Mouse (Mus musculus): Measurements from ENCODE around the gene Spock1. TPM values are rescaled to one million over a fixed set of nuclear protein-coding genes. Genes with fewer than 3 reads are reported as not detected.

Spock1 gene
- total RNA-seq, 2 experiments from 2014 or later, result not detected

- ATAC-seq (ENCODE audit: poor library complexity, severe bottlenecking), result no peak
Observed at GRCm38 (mm10) chr13:57414716-57415115, 493.4 kb downstream of the Spock1 start.

- ATAC-seq (ENCODE audit: poor library complexity, severe bottlenecking), result no peak
Observed at GRCm38 (mm10) chr13:57407666-57408065, 500.5 kb downstream of the Spock1 start.

- ATAC-seq (ENCODE audit: poor library complexity, severe bottlenecking), result no peak
Observed at GRCm38 (mm10) chr13:57402386-57402785, 505.7 kb downstream of the Spock1 start.

GRCm38 (mm10) chr13:57372141-57372700, 535.9 kb downstream of the Spock1 start:
- ATAC-seq (ENCODE audit: poor library complexity, severe bottlenecking), result no peak

Other genes with a start within 250 kb of the Spock1 start
- 0.07 and 0.09 TPM in 2 replicates for gene Klhl3, start 205.3 kb upstream of the Spock1 start, total RNA-seq (2015)
- gene Klhl3, start 205.3 kb upstream of the Spock1 start, total RNA-seq (2017), result 0.11 and 0.12 TPM in 2 replicates
- gene Hnrnpa0, start 220.2 kb upstream of the Spock1 start, total RNA-seq (2015), result 68.3 and 78.2 TPM in 2 replicates
- 44.4 and 46.5 TPM in 2 replicates for gene Hnrnpa0, start 220.2 kb upstream of the Spock1 start, total RNA-seq (2017)
- gene Idnk, start 249.3 kb upstream of the Spock1 start, total RNA-seq (2015), result 52.9 and 53.8 TPM in 2 replicates
- 36.7 and 38.7 TPM in 2 replicates for gene Idnk, start 249.3 kb upstream of the Spock1 start, total RNA-seq (2017)